Mouse (Mus musculus) neural tube, embryonic 14.5 days (tissue): Measurements from ENCODE around the gene Surf2. TPM values are rescaled to one million over a fixed set of nuclear protein-coding genes. Genes with fewer than 3 reads are reported as not detected.
A peak's percentile ranks its signal among the peaks of the same experiment; 100 is the strongest.

Source experiments
- ATAC-seq: fragments of 200-750 bp; cut with Nextera tagmentation; 2 replicates; pipeline ENCODE4 v1.8.0; 2017; ENCODE audit warnings: low read depth, mild to moderate bottlenecking, moderate TSS enrichment, moderate library complexity
- H3K27ac ChIP-seq: fragments of 300-500 bp; sonication (generic); 2 replicates; pipeline ENCODE4 v1.5.1; 2014; ENCODE audit warnings: low read depth, mild to moderate bottlenecking, control low read depth, low read length, moderate library complexity, mixed read lengths
- H3K27me3 ChIP-seq: fragments of 300-500 bp; sonication (generic); 2 replicates; pipeline ENCODE4 v1.6.1; 2014; ENCODE audit warnings: low read length; ENCODE audit not compliant: control insufficient read depth, insufficient read depth
- H3K36me3 ChIP-seq: fragments of 300-500 bp; sonication (generic); 2 replicates; pipeline ENCODE4 v1.6.1; 2014; ENCODE audit warnings: low read length, mixed read lengths; ENCODE audit not compliant: control insufficient read depth, insufficient read depth
- H3K4me1 ChIP-seq: fragments of 300-500 bp; sonication (generic); 2 replicates; pipeline ENCODE4 v1.6.1; 2014; ENCODE audit warnings: low read length; ENCODE audit not compliant: control insufficient read depth, insufficient read depth
- H3K4me2 ChIP-seq: fragments of 300-500 bp; sonication (generic); 2 replicates; pipeline ENCODE4 v1.6.1; 2014; ENCODE audit warnings: mild to moderate bottlenecking, low read depth, low read length, control low read depth
- H3K4me3 ChIP-seq: fragments of 300-500 bp; sonication (generic); 2 replicates; pipeline ENCODE4 v1.5.1; 2014; ENCODE audit warnings: low read depth, low read length, control low read depth, mixed read lengths
- H3K9ac ChIP-seq: fragments of 300-500 bp; sonication (generic); replicated peaks from 2 replicates; pipeline ENCODE4 v1.6.1; 2014; ENCODE audit warnings: low read depth, mild to moderate bottlenecking, control low read depth, low read length, mixed read lengths
- H3K9me3 ChIP-seq: fragments of 300-500 bp; sonication (generic); 2 replicates; pipeline ENCODE4 v1.6.1; 2016; ENCODE audit warnings: low read length; ENCODE audit not compliant: control insufficient read depth
- WGBS: fragments of 180-500 bp; shearing (Covaris S2); extraction: QIAGEN DNeasy Blood & Tissue Kit; methylation state at CpG from one replicate; pipeline ENCODE4 v1.1.7; 2014; 5-methylcytosine and 5-hydroxymethylcytosine counted together
- polyA plus RNA-seq: library from polyadenylated mRNA; unstranded; fragments of >200 nt; fragmentation: Nextera tagmentation; extraction: Ambion mirVana; gene quantifications from 2 replicates; pipeline ENCODE4 v1.2.1, GENCODE M21; 2014

The Surf2 gene
- polyA plus RNA-seq, 1 experiment from 2014 or later: 49.5 TPM

GRCm38 (mm10) chr2:26910994-26911765 is 5.0 kb upstream of the Surf2 start:
- ATAC-seq: peak; percentile 48
- no peaks in the 10 kb centered on the region for H3K27me3 ChIP-seq
- peak overlapping the region; percentile 100 for H3K4me2 ChIP-seq
- peaks cover 44% of the 10 kb centered on the region for H3K36me3 ChIP-seq
- peak overlapping the region; percentile 90 for H3K9ac ChIP-seq
- no peaks in the 10 kb centered on the region for H3K9me3 ChIP-seq
- WGBS: 1% methylated on average over 37 of the region's 37 CpGs
- H3K4me1 ChIP-seq: peaks cover 26% of the 10 kb centered on the region
- peak overlapping the region; percentile 91 for H3K27ac ChIP-seq
- H3K4me3 ChIP-seq: peak overlapping the region; percentile 82

- Histone ChIP-seq H3K9ac (peak overlapping the region; percentile 90), H3K36me3 (peaks cover 35% of the 10 kb centered on the region), H3K4me1 (peaks cover 33% of the 10 kb centered on the region), H3K27ac (no peak overlapping the region), H3K4me2 (peak overlapping the region; percentile 100), H3K9me3 (no peaks in the 10 kb centered on the region), H3K4me3 (peak overlapping the region; percentile 82), H3K27me3 (no peaks in the 10 kb centered on the region)
- WGBS: 76% methylated on average over 5 of the region's 5 CpGs
- ATAC-seq: no peak
Observed at GRCm38 (mm10) chr2:26912253-26912770, 3.9 kb upstream of the Surf2 start.

- no peak for ATAC-seq
- no peak overlapping the region for H3K9ac ChIP-seq
- peaks cover 29% of the 10 kb centered on the region for H3K36me3 ChIP-seq
- peaks cover 37% of the 10 kb centered on the region for H3K4me1 ChIP-seq
- 88% methylated on average over 17 of the region's 17 CpGs for WGBS
- H3K4me3 ChIP-seq: no peak overlapping the region
- H3K27ac ChIP-seq: no peak overlapping the region
- no peak overlapping the region for H3K4me2 ChIP-seq
- no peaks in the 10 kb centered on the region for H3K9me3 ChIP-seq
- no peaks in the 10 kb centered on the region for H3K27me3 ChIP-seq
Observed at GRCm38 (mm10) chr2:26913416-26914147, 2.6 kb upstream of the Surf2 start.

DNA sequence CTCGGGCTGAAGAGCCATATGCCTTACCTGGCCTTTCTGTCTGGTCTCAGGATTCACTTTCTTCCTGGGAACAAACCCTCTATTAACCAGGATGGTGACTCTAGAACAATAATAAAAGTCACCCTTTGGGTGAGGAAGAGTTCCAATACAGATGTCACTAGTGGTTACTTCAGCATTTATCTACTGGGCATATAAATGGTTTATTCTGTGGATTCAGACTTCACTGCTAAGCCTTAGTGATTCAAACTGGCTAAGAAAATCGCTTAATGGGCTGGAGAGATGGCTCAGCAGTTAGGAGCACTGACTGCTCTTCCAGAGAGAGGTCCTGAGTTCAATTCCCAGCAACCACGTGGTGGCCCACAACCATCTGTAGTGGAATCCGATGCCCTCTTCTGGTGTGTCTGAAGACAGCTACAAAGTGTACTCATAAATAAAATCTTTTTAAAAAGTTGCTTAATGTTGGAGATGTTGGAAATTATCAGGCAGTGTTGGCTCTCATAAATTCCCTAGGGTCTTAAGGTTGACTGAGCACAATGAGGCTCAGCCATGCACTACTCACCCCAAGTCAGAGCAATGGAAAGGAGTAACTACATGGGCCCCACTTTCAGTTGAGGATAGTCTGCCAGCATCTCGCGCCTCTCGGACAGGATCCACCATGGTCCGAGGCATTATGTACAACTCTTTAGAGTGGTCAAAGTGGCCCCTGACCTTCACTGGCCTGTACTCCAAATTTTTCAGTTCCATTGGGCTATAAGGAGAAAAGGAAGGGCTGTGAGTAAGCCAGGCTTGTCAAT is 1.8 kb upstream of the Surf2 start:
- ATAC-seq: no peak
- peaks cover 34% of the 10 kb centered on the region for H3K36me3 ChIP-seq
- H3K9ac ChIP-seq: no peak overlapping the region
- no peak overlapping the region for H3K27ac ChIP-seq
- H3K4me1 ChIP-seq: peaks cover 29% of the 10 kb centered on the region
- no peak overlapping the region for H3K4me2 ChIP-seq
- no peak overlapping the region for H3K4me3 ChIP-seq
- no peaks in the 10 kb centered on the region for H3K27me3 ChIP-seq
- 59% methylated on average over 8 of the region's 8 CpGs for WGBS
- no peaks in the 10 kb centered on the region for H3K9me3 ChIP-seq

- Histone ChIP-seq H3K4me3 (peak overlapping the region; percentile 71), H3K27ac (peak overlapping the region; percentile 70), H3K4me2 (peak overlapping the region; percentile 98), H3K9ac (peak overlapping the region; percentile 69), H3K4me1 (peaks cover 24% of the 10 kb centered on the region), H3K27me3 (no peaks in the 10 kb centered on the region), H3K9me3 (no peaks in the 10 kb centered on the region), H3K36me3 (peaks cover 58% of the 10 kb centered on the region)
- 2% methylated on average over 13 of the region's 13 CpGs for WGBS
- ATAC-seq: peak; percentile 18
Observed at GRCm38 (mm10) chr2:26916738-26917137, 571 bp downstream of the Surf2 start.

DNA sequence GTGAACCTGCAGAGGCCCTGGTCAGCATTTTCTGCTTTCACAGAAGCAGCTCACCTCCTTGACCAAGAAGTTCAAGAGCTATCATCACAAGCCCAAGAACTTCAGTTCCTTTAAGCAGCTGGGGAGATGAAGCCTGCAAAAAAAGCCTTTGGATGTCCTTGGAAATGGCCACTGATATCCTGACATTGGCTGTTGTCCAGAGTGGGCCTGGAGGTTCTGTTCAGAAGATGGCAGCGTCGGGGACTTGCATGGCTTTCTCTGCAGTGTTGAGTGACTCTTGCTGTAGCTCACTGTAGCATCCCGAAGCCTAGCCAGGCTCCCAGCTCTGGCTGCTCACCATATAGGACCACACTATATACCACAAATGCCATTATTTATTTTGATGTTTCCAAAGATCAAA is 3.5 kb downstream of the Surf2 start:
- Histone ChIP-seq H3K9me3 (no peaks in the 10 kb centered on the region), H3K4me2 (no peak overlapping the region), H3K27ac (no peak overlapping the region), H3K27me3 (no peaks in the 10 kb centered on the region), H3K4me3 (no peak overlapping the region), H3K36me3 (peaks cover 55% of the 10 kb centered on the region), H3K9ac (no peak overlapping the region), H3K4me1 (peaks cover 18% of the 10 kb centered on the region)
- no peak for ATAC-seq
- 89% methylated on average over 3 of the region's 3 CpGs for WGBS

DNA sequence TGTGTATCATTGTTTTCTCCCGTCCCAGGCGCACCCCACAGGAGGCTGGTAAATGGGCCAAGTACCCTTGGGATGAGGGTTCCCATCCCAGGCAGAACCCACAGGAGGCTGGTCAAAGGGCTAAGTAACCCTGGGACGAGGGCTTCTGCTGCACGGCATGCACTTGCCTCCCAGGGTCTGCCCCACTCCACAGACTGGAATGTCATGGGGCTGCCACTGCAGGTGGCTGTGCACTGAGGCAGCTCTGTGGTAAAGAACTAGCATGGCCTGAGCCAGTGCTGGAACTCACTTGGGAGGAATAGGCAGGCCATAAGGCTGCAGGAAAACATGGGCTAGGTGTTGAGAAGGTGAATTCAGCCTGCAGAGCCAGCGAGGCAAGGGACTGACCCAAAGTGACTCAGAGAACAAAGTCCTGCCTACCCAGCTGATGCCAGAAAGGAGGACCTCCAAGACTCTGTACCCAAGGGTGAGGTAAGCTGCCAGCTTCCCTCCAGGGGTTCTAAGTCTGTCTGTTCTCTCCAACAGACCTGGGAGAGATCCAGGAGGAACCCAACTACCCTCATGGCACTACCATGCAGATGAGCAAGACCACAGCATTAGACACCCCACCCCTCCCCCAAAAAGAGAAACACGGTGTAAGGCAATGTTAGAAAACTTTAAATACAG is 4.2 kb downstream of the Surf2 start:
- WGBS: 86% methylated on average over 6 of the region's 6 CpGs
- peaks cover 62% of the 10 kb centered on the region for H3K36me3 ChIP-seq

GRCm38 (mm10) chr2:26921784-26922183 is 5.6 kb downstream of the Surf2 start:
- 92% methylated on average over 9 of the region's 9 CpGs for WGBS
- peaks cover 71% of the 10 kb centered on the region for H3K36me3 ChIP-seq

More for the DNA sequence above, 4.2 kb downstream of the Surf2 start:
- Histone ChIP-seq H3K27me3 (no peaks in the 10 kb centered on the region), H3K27ac (no peak overlapping the region), H3K4me1 (peaks cover 14% of the 10 kb centered on the region), H3K4me2 (no peak overlapping the region), H3K9me3 (no peaks in the 10 kb centered on the region), H3K4me3 (no peak overlapping the region), H3K9ac (no peak overlapping the region)
- no peak for ATAC-seq

More at GRCm38 (mm10) chr2:26921784-26922183, 5.6 kb downstream of the Surf2 start:
- Histone ChIP-seq H3K4me1 (peaks cover 10% of the 10 kb centered on the region), H3K27ac (no peak overlapping the region), H3K9me3 (no peaks in the 10 kb centered on the region), H3K9ac (no peak overlapping the region), H3K4me2 (no peak overlapping the region), H3K27me3 (no peaks in the 10 kb centered on the region), H3K4me3 (no peak overlapping the region)
- ATAC-seq: no peak
